Mouse (Mus musculus) urinary bladder, postnatal 36 days (tissue): ENCODE measurements around the gene Tnrc18.
"Not testable (repeated sequence)": the region's sequence is repeated elsewhere in the genome, so short reads cannot be mapped to it uniquely, and the experiment has no call there.

Experiments used
- DNase-seq, 2 experiments: peaks; one replicate each; pipeline ENCODE4 v3.0.0; 2022; ENCODE audit warnings: low spot score in 2 of 2, mixed read lengths in 1 of 2

Gene Tnrc18

GRCm38 (mm10) chr5:142817524-142818434, at the start of gene Tnrc18:
Gene Tnrc18 (minus strand): TSS chr5:142817662.
- peak; percentile 98 to 99 for DNase-seq

- no peak for DNase-seq
Observed at GRCm38 (mm10) chr5:142857763-142858229, 40.3 kb upstream of the Tnrc18 start.

DNA sequence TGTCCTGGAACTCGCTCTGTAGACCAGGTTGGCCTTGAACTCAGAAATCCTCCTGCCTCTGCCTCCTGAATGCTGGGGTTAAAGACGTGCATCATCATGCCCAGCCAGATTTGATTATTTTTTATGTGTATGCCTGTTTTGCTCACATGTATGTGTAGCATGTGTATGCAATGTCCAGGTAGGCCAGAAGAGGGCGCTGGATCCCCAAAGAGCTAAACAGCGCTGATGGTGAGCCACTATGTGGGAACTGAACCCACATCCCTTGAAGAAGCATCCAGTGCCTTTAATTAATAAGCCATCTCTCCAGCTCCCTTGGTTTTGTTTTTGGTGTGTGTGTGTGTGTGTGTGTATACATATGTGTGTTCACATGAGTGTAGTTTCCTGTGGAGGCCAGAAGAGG, 38.9 kb upstream of the Tnrc18 start:
- DNase-seq: no peak

GRCm38 (mm10) chr5:142854877-142855276, 37.4 kb upstream of the Tnrc18 start:
- DNase-seq: no peak

GRCm38 (mm10) chr5:142853585-142853984, 36.1 kb upstream of the Tnrc18 start:
- DNase-seq: no peak

GRCm38 (mm10) chr5:142851681-142852049, 34.2 kb upstream of the Tnrc18 start:
- DNase-seq: no peak

DNA sequence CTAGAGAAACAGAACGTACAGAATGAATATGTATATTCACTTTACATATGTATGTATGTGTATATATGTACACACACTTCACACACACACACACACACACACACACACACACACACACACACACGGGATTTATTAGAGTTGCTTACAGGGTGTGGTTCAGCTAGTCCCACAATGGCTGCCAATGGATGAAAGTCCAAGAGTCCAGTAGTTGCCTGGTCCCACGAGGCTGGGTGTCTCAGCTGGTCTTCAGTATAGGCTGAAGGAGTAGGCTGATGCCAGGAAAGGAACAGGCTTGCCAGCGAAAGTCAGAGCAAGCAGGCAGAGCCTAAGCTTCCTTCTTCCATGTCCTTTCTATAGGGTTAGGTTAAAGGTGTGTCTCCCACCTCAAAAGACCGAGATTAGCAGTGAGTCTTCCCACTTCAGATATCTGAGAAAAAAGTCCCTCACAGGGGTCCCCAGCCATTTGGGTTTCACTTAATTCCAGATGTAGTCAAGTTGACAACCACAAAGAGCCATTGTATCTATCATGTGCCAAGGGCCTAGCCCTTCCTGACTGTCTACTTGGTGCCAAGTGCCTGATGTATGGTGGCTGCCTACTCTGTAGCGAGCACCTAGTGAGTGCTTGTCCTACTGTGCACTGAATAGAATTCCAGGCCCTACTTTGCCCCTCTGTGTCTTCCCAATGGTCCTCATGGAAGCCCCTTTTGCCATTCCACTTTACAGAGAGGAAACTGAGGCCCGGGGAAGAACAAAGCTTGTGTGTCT, 33.6 kb upstream of the Tnrc18 start:
- DNase-seq: no peak

DNA sequence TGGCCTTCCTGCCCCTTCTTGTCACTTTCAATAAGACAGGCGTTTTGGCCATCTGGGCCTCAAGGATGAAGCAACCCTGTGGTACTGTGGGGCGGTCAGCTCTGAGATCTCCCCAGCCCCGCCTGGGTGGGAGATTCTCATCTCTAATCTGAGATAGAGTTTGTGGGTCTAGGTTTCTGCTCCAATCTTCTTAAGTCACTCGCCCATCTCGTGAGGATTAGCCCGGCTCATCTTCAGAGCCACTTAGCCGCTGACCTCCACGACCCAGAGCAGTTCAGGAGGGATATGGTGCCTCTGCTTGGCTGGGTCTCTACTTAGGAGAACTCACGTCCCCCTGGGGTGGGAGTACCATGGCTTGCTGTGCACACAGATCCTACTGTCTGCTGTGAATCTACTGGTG, 33.0 kb upstream of the Tnrc18 start:
- DNase-seq: no peak

GRCm38 (mm10) chr5:142848911-142849310, 31.4 kb upstream of the Tnrc18 start:
- DNase-seq: no peak

- DNase-seq: no peak
Observed at GRCm38 (mm10) chr5:142848149-142848548, 30.7 kb upstream of the Tnrc18 start.

DNA sequence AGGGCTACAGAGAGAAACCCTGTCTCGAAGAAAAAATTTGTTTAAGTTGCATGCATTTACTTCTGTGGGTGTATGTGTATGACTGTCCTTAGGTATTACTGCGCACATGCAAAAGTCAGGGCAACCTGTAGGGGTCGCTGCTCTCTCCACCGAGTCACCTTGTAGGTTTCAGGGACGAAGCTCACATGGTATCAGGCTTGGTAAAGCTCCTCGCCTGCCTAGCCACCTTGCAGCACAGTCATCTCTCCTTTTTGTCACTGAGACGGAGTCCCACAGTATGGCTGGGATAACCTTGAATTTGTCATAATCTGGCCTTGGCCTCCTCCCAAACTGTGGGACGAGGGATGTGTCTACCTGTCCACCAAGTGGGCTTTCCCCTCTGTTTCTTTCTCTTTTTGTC, 27.0 kb upstream of the Tnrc18 start:
- no peak for DNase-seq

DNA sequence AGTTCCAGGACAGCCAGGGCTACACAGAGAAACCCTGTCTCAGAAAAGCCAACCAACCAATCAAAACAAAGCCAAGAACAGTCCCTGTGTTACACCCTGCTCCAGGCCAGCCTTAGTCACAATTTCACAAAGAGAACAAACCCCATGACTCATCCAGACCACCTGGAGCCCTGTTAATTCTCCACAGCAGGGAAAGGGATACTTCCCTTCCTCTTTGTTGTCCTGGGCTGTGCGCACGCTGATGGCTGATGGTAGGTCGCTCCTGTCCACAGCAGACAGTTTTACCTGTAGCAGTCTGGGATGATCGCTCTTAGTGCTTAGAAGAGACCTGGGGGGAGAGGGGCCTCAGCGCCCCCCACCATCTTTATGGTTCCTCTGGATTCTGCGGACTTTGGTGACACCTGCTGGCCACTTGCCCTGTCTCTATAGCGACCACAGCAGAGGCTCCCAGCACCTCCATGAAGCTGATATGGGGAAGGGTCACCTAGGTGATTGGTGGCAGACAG, 24.7 kb upstream of the Tnrc18 start:
- DNase-seq: no peak

DNA sequence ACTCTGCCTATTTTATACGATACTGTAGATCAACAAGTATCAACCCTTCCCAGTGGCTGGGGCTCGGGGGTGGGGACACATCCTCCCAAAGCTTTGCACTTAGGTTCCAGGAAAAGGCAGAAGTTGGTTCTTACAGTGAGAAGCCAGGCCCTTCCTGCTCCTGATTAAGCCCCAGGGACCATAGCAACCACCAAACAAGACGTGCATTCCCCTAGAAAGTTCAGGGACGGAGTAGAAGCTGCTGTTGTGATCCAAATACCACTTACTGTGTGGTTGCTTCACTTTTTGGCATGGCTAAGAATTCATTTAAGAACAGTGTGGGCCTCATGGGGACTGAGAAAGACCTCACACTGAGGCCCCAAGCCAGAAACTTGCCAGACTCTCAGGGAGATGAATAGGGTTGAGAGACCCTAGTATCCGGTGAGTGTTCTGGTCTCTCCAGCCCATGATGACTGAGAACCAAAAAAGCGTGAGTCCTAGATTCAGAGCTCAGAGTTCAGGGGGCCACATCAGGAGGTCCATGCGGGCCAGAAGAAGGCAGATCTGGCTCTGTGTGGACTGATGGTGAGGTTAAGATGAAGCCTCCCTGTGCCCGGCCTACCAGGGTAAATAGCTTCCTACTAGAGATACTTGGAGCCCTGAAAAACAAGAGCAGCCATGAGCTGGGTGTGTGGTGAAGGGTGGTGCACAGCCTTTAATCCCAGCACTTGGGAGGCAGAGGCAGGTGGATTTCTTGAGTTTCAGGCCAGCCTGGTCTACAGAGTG, 24.1 kb upstream of the Tnrc18 start:
- DNase-seq: no peak

GRCm38 (mm10) chr5:142837427-142837826, 20.0 kb upstream of the Tnrc18 start:
- not testable (repeated sequence) for DNase-seq

DNA sequence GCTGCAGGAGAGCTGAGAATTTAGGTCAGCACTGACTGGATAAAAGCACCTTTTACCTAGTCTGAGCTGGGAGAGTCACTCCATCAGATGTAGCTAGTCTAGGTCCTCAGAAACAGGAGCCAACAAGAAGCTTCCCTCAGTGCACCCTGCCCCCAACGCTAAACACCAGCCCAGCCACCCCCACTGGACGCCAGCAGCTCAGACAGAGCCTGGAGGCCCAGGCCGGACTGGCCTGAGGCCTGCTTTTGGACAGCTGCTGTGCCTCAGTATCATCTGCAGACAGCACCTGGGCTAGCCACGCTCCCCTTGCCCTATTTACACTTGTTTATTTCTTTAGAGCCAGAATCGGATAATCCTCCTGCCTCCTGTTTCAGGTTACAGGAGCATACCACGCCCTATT, 19.4 kb upstream of the Tnrc18 start:
- peak; percentile 55 to 61 for DNase-seq

- no peak for DNase-seq
Observed at GRCm38 (mm10) chr5:142833646-142834438, 16.4 kb upstream of the Tnrc18 start.

DNA sequence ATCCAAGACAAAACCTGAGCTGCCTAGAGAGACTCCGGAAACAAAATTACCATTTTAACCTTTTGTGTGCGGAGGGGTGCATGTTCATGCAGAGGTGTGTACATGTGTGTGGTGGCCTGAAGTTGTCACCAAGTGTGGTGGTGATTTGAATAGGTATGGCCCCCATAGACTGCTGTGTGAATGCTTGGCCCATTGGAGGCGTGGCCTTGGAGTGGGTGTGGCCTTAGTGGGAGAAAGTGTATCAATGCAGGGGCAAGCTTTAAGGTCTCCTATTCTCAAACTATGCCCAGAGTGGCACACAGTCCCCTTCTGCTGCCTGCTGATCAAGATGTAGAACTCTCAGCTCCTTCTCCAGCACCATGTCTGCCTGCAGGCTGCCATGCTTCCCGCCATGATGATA, 8.7 kb upstream of the Tnrc18 start:
- no peak for DNase-seq

DNA sequence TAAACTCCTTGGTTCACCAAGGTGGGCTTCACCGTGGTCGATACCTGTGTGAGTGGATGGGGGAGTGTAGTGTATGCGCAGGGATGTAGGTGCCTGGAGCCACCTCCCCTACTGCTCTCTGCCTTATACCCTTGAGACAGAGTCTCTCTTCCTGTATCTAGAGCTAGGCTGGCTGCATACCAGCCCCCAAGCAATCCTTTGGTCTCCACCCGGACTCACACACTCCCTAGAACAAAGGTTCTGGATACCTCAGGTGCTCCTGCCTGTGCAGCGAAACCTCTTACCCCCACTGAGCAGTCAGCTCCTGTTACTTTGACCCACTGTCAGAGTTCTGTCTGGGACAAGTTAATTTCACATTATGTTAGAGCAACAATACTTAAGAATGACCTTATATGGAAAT, 8.2 kb upstream of the Tnrc18 start:
- DNase-seq: no peak

- no peak for DNase-seq
Observed at GRCm38 (mm10) chr5:142824091-142824490, 6.6 kb upstream of the Tnrc18 start.

GRCm38 (mm10) chr5:142823096-142824062, 5.9 kb upstream of the Tnrc18 start:
- peak; percentile 89 to 92 for DNase-seq
